Mouse (Mus musculus): ENCODE data around the gene Sv2c.

DNA sequence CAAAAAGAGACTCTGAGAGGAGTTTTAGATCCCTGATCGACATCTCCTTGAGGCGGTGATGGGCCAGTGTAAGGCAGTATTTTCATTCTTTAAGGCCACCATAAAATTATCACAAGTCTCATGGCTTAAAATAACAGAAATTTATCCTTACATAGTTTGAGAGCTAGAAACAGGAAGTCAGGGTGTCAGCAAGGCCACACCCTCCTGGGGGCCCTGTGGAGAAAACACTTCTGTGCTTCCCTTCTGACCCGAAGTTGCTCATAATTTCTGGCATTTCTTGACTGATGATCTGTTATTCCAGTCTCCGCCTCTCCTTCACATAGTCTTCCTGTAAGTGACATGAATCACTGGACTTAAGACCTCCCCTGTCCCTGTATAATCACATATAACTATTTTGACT, 26.0 kb downstream of the Sv2c start:
- no peak for TF ChIP-seq CTCF (IDR thresholded peaks at IDR 0.05; ENCODE audit: low read depth)
- no peak for TF ChIP-seq EP300 (optimal IDR thresholded peaks at IDR 0.05)

Measured in stomach, postnatal 0 days (tissue).